27 mouse cellular contexts compared by ENCODE assay signal in the genomic region with DNA sequence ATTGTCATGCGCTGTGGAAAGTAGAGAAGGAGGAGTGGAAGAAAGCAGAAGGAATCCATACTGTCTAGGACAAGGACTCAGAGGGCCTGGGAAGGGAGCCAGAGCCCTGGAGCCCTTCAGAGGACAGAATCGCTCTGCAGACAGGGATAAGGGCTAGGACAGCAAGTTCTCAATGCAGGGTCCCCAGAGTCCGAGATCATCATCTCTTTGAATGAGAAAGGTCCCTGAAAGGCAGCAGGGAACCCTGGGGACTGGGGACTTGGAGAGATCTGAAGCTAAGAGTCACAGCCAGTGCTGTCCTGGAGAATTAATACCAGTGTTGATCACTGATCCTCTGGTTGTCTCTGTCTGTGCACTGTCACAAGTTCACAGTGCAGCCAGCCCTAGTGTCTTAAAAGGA. TPM values are rescaled to one million over a fixed set of nuclear protein-coding genes. Genes with fewer than 3 reads are reported as not detected.
"Had no signal": no experiment of that assay in that cellular context is flagged by ENCODE, and none has a peak within 500 bp of the region (broad histone marks: within the 10 kb centered on the region; RNA-seq: fewer than 3 reads in every experiment).

No protein-coding gene starts in this region.

RNA-seq across cellular contexts. Expression of gene Gstm3, which starts 2.0 kb away (rescaled TPM):
- total RNA-seq: heart, postnatal 10 days; heart, postnatal 14 days; heart, postnatal 25 days; heart, postnatal 36 days; heart, postnatal 4 days; hematopoietic stem cell, adult 5-6 weeks; hindbrain, postnatal 0 days; layer of hippocampus, adult 18-20 months; layer of hippocampus, adult 2 months; layer of hippocampus, adult 8-10 months; layer of hippocampus, postnatal 10 days; layer of hippocampus, postnatal 14 days; layer of hippocampus, postnatal 25 days; layer of hippocampus, postnatal 36 days; left cerebral cortex, adult 18-20 months; left cerebral cortex, adult 2 months had no signal
- polyA plus RNA-seq: heart, embryonic 12.5 days; heart, embryonic 13.5 days; heart, embryonic 14.5 days; heart, embryonic 15.5 days; hindbrain, embryonic 10.5 days; hindbrain, embryonic 11.5 days; hindbrain, embryonic 12.5 days; hindbrain, embryonic 13.5 days; hindbrain, embryonic 14.5 days; hindbrain, embryonic 16.5 days; inflammation-experienced regulatory T-cells, adult 6 months had no signal

RNA-seq across cellular contexts. Expression of gene Gstm2, which starts 15.2 kb away (rescaled TPM):
- polyA plus RNA-seq: inflammation-experienced regulatory T-cells, adult 6 months had no signal

RNA-seq across cellular contexts. Expression of gene Gstm6, which starts 27.6 kb away (rescaled TPM):
- total RNA-seq: hematopoietic stem cell, adult 5-6 weeks had no signal
- polyA plus RNA-seq: inflammation-experienced regulatory T-cells, adult 6 months had no signal
